Mouse (Mus musculus) intestine, postnatal 0 days (tissue): Measurements from ENCODE around the gene Syt9. TPM values are rescaled to one million over a fixed set of nuclear protein-coding genes. Genes with fewer than 3 reads are reported as not detected.
A peak's percentile ranks its signal among the peaks of the same experiment; 100 is the strongest.

Experiments used
- ATAC-seq: fragments of 200-750 bp; cut with Nextera tagmentation; 2 replicates; pipeline ENCODE4 v1.8.0; 2017; ENCODE audit warnings: mild to moderate bottlenecking, moderate TSS enrichment, moderate library complexity
- H3K27ac ChIP-seq: fragments of 300-500 bp; sonication (generic); 2 replicates; pipeline ENCODE4 v1.5.1; 2014; ENCODE audit warnings: mild to moderate bottlenecking, low read depth, low read length, moderate library complexity
- H3K27me3 ChIP-seq: fragments of 300-500 bp; sonication (generic); replicated peaks from 2 replicates; pipeline ENCODE4 v1.6.1; 2014; ENCODE audit warnings: low read length, mixed read lengths; ENCODE audit not compliant: control insufficient read depth, insufficient read depth
- H3K36me3 ChIP-seq: fragments of 300-500 bp; sonication (generic); 2 replicates; pipeline ENCODE4 v1.6.1; 2014; ENCODE audit warnings: mild to moderate bottlenecking, moderate library complexity; ENCODE audit not compliant: control insufficient read depth, insufficient read depth
- H3K4me1 ChIP-seq: fragments of 300-500 bp; sonication (generic); replicated peaks from 2 replicates; pipeline ENCODE4 v1.6.1; 2014; ENCODE audit warnings: antibody characterized with exemption, low read length, mixed read lengths; ENCODE audit not compliant: control insufficient read depth, insufficient read depth
- H3K4me2 ChIP-seq: fragments of 300-500 bp; sonication (generic); replicated peaks from 2 replicates; pipeline ENCODE4 v1.6.1; 2014; ENCODE audit warnings: low read depth, mild to moderate bottlenecking, moderate library complexity
- H3K4me3 ChIP-seq: fragments of 300-500 bp; sonication (generic); 2 replicates; pipeline ENCODE4 v1.5.1; 2014; ENCODE audit warnings: low read depth, low read length
- H3K9ac ChIP-seq: fragments of 300-500 bp; sonication (generic); 2 replicates; pipeline ENCODE4 v1.6.1; 2014; ENCODE audit warnings: mild to moderate bottlenecking, low read depth, low read length
- H3K9me3 ChIP-seq: fragments of 300-500 bp; sonication (generic); 2 replicates; pipeline ENCODE4 v1.6.1; 2016; ENCODE audit warnings: mixed run types; ENCODE audit not compliant: control insufficient read depth
- CTCF ChIP-seq: sonication (generic); IDR thresholded peaks from 2 replicates; pipeline ENCODE4 v1.5.1; 2016; ENCODE audit warnings: low read depth, mild to moderate bottlenecking, control low read depth, antibody characterized with exemption, moderate library complexity
- WGBS: fragments of 180-500 bp; shearing (Covaris S2); extraction: QIAGEN DNeasy Blood & Tissue Kit; methylation state at CpG from one replicate; pipeline ENCODE4 v1.1.7; 2014; 5-methylcytosine and 5-hydroxymethylcytosine counted together
- polyA plus RNA-seq: library from polyadenylated mRNA; unstranded; fragments of >200 nt; fragmentation: Nextera tagmentation; extraction: Ambion mirVana; gene quantifications from 2 replicates; pipeline ENCODE4 v1.2.1, GENCODE M21; 2015

Gene Syt9
- polyA plus RNA-seq, 1 experiment from 2014 or later: 1.9 TPM

GRCm38 (mm10) chr7:107507920-107508319, 137.4 kb downstream of the Syt9 start:
- TF ChIP-seq CTCF: no peak
- Histone ChIP-seq H3K27me3 (no peaks in the 10 kb centered on the region), H3K9ac (no peak overlapping the region), H3K36me3 (no peaks in the 10 kb centered on the region), H3K4me1 (no peaks in the 10 kb centered on the region), H3K4me3 (no peak overlapping the region), H3K4me2 (no peak overlapping the region), H3K27ac (no peak overlapping the region), H3K9me3 (no peaks in the 10 kb centered on the region)
- ATAC-seq: peak; percentile 64; the same call in 1 of the 2 replicates
- 69% methylated on average over 3 of the region's 3 CpGs for WGBS

DNA sequence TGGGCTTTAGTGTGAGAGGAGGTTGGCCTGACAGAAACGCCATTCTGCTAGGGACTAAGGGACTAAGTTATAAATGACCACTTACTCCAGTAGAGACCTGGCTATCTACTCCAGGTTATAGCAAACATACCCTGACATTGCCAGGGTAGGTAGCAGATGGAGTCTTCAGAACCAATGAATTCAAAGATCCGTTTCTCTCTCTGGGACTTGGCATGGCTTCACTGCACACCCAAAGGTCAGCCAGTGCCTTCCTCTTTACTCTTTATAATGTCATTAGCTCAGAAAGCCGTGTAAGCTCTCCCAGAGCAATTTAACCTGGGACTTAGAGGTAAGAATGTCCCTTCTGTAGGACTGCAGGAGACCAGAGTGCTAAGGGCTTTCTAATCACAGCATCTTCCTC, 139.2 kb downstream of the Syt9 start:
- Histone ChIP-seq H3K4me3 (no peak overlapping the region), H3K9me3 (no peaks in the 10 kb centered on the region), H3K36me3 (no peaks in the 10 kb centered on the region), H3K9ac (no peak overlapping the region), H3K27ac (no peak overlapping the region), H3K4me2 (no peak overlapping the region), H3K27me3 (no peaks in the 10 kb centered on the region), H3K4me1 (no peaks in the 10 kb centered on the region)
- 68% methylated on average over 3 of the region's 3 CpGs for WGBS
- no peak for ATAC-seq
- TF ChIP-seq CTCF: no peak

DNA sequence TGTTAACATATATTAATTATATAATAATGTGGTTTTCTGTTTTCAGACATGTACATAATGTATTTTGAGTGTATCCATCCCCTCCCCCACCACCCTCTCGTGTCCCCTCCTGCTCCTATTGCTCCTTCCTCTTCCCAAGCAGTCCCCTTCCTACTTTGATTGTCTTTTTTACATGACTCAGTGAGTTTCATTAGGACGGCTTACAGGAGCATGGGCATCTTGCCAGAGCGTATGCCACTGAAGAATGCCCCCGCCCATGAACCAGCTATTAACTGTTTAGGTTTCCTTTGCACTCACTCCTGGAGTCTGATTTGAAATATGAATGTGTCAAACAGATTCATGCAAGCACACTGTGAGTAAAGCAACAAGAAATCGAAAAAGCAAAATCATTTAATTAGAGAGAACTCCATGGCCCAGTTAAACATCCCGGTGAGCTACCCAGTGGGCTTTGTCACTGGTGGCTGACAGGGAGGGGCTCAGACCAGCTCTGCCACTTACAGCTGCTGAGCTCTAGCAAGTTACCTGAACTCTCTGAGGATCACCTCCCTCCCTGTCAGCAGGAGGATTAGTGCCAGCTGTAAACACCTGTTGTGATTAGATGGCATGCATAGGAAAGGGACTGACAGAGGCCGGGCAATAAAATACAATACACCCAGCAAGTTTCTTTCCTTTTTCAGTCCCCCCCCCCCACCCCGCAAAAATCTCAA, 146.3 kb downstream of the Syt9 start:
- 47% methylated on average over 8 of the region's 8 CpGs for WGBS
- Histone ChIP-seq H3K27me3 (no peaks in the 10 kb centered on the region), H3K4me2 (no peak overlapping the region), H3K9me3 (no peaks in the 10 kb centered on the region), H3K9ac (no peak overlapping the region), H3K4me1 (no peaks in the 10 kb centered on the region), H3K36me3 (no peaks in the 10 kb centered on the region), H3K27ac (no peak overlapping the region), H3K4me3 (no peak overlapping the region)
- TF ChIP-seq CTCF: no peak
- no peak for ATAC-seq

GRCm38 (mm10) chr7:107519256-107520025, 148.9 kb downstream of the Syt9 start:
- H3K4me1 ChIP-seq: no peaks in the 10 kb centered on the region
- no peak for ATAC-seq
- no peak overlapping the region for H3K4me3 ChIP-seq
- no peaks in the 10 kb centered on the region for H3K9me3 ChIP-seq
- no peaks in the 10 kb centered on the region for H3K36me3 ChIP-seq
- H3K4me2 ChIP-seq: no peak overlapping the region
- no peaks in the 10 kb centered on the region for H3K27me3 ChIP-seq
- no peak overlapping the region for H3K27ac ChIP-seq
- no peak overlapping the region for H3K9ac ChIP-seq
- TF ChIP-seq CTCF: no peak
- 88% methylated on average over 12 of the region's 12 CpGs for WGBS

DNA sequence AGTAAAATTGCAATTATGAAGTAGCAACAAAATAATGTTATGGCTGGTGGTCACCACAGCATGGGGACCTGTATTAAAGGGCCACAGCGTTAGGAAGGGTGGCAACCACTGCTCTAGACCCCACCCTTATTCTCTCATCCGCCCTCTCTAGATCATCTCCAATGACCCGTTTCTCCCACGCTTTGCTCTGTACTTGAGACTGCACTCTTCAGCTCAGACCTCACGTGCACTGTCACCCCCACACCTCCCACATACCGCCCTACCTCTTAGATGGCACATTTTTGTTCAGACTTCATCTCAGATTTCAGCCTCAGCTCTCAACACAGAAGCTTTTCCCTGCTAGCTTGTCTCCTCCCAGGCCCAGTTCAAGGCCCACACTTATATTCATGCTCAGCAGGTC, 150.9 kb downstream of the Syt9 start:
- H3K36me3 ChIP-seq: no peaks in the 10 kb centered on the region
- 92% methylated on average over 6 of the region's 6 CpGs for WGBS
- no peak overlapping the region for H3K27ac ChIP-seq
- no peaks in the 10 kb centered on the region for H3K4me1 ChIP-seq
- no peak overlapping the region for H3K9ac ChIP-seq
- ATAC-seq: no peak
- no peaks in the 10 kb centered on the region for H3K9me3 ChIP-seq
- no peak overlapping the region for H3K4me2 ChIP-seq
- no peak overlapping the region for H3K4me3 ChIP-seq
- H3K27me3 ChIP-seq: no peaks in the 10 kb centered on the region
- no peak for TF ChIP-seq CTCF

DNA sequence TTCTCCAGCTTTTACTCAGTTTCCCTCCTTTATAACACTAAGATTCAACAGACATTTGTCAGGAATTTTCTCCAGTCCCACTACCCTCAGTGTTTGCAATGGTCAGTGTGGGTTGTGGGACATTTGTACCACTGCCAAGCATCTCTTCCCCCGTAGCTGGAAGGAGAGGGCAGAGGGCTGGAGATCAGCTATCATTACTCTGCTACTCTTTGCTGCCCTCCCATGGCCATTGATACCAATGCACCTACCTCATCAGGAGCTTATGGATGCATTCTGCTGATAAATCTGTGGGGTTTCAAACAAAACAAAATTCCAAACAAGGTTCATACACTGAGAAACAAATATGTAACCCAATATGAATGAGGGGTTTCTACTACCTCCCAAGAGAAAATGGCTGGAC, 155.8 kb downstream of the Syt9 start:
- no peak overlapping the region for H3K4me3 ChIP-seq
- H3K4me1 ChIP-seq: no peaks in the 10 kb centered on the region
- WGBS: 12% methylated on average over 1 of the region's 1 CpGs
- no peaks in the 10 kb centered on the region for H3K27me3 ChIP-seq
- no peak overlapping the region for H3K9ac ChIP-seq
- no peaks in the 10 kb centered on the region for H3K36me3 ChIP-seq
- H3K27ac ChIP-seq: no peak overlapping the region
- no peak for ATAC-seq
- H3K9me3 ChIP-seq: no peaks in the 10 kb centered on the region
- TF ChIP-seq CTCF: peak; percentile 88
- no peak overlapping the region for H3K4me2 ChIP-seq
